Mouse (Mus musculus) bone marrow, adult 2 months (tissue): ENCODE results near the gene Grk3.

Source experiments
- CTCF ChIP-seq: fragments of 200-500 bp; IDR thresholded peaks from 2 replicates; pipeline ENCODE4 v1.5.1; 2011; ENCODE audit warnings: low read length, control low read depth; ENCODE audit not compliant: control insufficient read depth, insufficient read depth
- POLR2A ChIP-seq: fragments of 200-500 bp; IDR thresholded peaks from 2 replicates; pipeline ENCODE4 v1.6.1; 2011; ENCODE audit warnings: low read depth, mild to moderate bottlenecking, control low read depth, low read length, borderline replicate concordance; ENCODE audit not compliant: control insufficient read depth

DNA sequence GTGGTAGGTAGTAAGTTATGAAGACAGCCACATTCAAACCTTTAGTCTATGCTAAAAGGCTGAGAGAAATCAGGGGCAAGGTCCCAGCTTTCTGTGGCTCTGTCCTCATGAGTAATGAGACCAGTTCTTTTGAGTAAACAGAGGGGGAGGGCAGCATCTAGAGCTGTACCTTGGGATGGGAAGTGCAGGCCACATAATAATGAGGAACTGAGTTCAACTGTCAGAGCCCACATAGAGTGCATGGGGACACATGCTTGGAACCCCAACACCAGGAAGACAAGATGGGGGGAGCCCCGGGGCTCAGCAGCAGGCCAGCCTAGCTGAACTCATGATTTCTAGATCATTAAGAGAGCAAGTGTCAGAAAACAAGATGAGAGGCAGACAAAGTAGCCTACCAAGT is 1.4 kb upstream of the Grk3 start:
- TF ChIP-seq CTCF (no peak), POLR2A (no peak)
